In the genomic region with DNA sequence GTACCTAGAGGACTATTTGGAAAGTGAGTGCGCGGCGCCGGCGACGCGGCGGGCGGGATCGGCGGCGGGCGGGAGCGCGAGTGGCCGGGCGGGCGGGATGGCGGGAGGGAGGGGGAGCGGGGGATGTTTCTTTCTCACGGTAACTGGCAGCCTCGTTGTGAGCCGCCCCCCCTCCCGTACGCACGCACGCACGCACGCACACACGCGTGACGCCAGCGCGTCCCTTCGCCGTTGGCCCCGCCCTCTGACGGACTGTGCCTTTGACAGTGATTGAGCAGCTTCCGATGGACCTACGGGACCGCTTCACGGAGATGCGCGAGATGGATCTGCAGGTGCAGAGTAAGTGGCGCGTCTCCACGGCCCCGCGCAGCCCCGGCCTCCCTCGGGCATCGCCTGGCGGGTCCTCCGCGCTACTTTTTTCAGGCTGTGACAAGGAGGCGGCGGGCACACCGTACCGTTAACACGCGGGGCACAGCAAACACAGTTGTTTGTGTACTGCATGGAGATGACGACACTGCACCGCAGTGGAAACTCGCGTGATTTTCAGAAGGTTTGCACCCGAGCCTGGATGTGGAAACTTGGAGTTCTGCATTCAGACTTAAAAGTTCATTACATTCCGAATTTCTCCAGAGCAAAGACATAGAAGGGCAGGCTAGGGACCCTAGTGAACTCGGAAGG, we compare ENCODE assay signal across 8 mouse cellular contexts. TPM values are rescaled to one million over a fixed set of nuclear protein-coding genes. Genes with fewer than 3 reads are reported as not detected.
DNase-seq lines count a peak whose midpoint lies in the region; ATAC-seq and TF ChIP-seq lines count a peak whose summit lies in the region.

No protein-coding gene starts in this region.

- H3K36me3 ChIP-seq in heart, embryonic 15.5 days, result peaks cover 18% of the 10 kb centered on the region
- peaks cover 3% of the 10 kb centered on the region; the same call in 1 of the 2 replicates for H3K36me3 ChIP-seq in liver, embryonic 14.5 days (replicated peaks; ENCODE audit: control insufficient read depth, insufficient read depth, low read depth)
- no peaks in the 10 kb centered on the region for H3K36me3 ChIP-seq in neural tube, embryonic 11.5 days (ENCODE audit: control insufficient read depth, insufficient read depth, low read length)
- no peaks in the 10 kb centered on the region for H3K36me3 ChIP-seq in stomach, postnatal 0 days (ENCODE audit: control insufficient read depth, insufficient read depth, low read length)

- WGBS in heart, embryonic 15.5 days, result under 1% methylated on average over 54 of the region's 68 CpGs
- WGBS in liver, embryonic 14.5 days (ENCODE audit: insufficient replicate concordance), result under 1% methylated on average over 55 of the region's 68 CpGs
- under 1% methylated on average over 58 of the region's 68 CpGs for whole genome bisulfite sequencing in neural tube, embryonic 11.5 days
- WGBS in stomach, postnatal 0 days, result under 1% methylated on average over 57 of the region's 68 CpGs

- H3K4me2 ChIP-seq in heart, embryonic 15.5 days, result peak overlapping the region; percentile 70
- peak overlapping the region; percentile 95 for H3K4me2 ChIP-seq in liver, embryonic 14.5 days (ENCODE audit: low read depth)
- H3K4me2 ChIP-seq in neural tube, embryonic 11.5 days (ENCODE audit: low read depth), result peak overlapping the region; percentile 59
- peak overlapping the region; percentile 72 for H3K4me2 ChIP-seq in stomach, postnatal 0 days (replicated peaks; ENCODE audit: low read depth)

- DNase-seq in CD4-positive, CD25-positive, alpha-beta regulatory T cell, adult 2 months (ENCODE audit: low read depth, low spot score), result peak; percentile 100
- DNase-seq in fibroblast of lung, adult 2 months (ENCODE audit: low read depth), result peak; percentile 75
- DNase-seq in kidney, postnatal 25 days, result peak; percentile 99
- DNase-seq in liver, embryonic 14.5 days (ENCODE audit: low read depth in 3 of 3, low spot score in 3 of 3), result peak; percentile 90 to 92 (median 91)
- peak; percentile 95 for DNase-seq in neural tube, embryonic 11.5 days (ENCODE audit: low spot score)
- DNase-seq in stomach, postnatal 0 days (ENCODE audit: low spot score), result peak; percentile 97

- peak; percentile 92 for ATAC-seq in heart, embryonic 15.5 days (replicated peaks; ENCODE audit: insufficient number of reproducible peaks, insufficient read depth, low FRiP score, low read depth)
- ATAC-seq in liver, embryonic 14.5 days (ENCODE audit: insufficient read depth), result peak; percentile 91
- peak; percentile 96 for ATAC-seq in neural tube, embryonic 11.5 days (ENCODE audit: insufficient read depth, low FRiP score, low TSS enrichment)
- peak; percentile 96 for ATAC-seq in stomach, postnatal 0 days (ENCODE audit: low FRiP score, low TSS enrichment)

- no peaks in the 10 kb centered on the region for H3K4me1 ChIP-seq in brown adipose tissue, adult 24 weeks (ENCODE audit: control insufficient read depth, insufficient read depth, insufficient read length, low read length)
- H3K4me1 ChIP-seq in heart, embryonic 15.5 days (replicated peaks), result peaks cover 10% of the 10 kb centered on the region
- H3K4me1 ChIP-seq in liver, embryonic 14.5 days (replicated peaks; ENCODE audit: control insufficient read depth in 2 of 2, insufficient read depth in 2 of 2, low read length in 1 of 2), result peaks cover 6 to 10% of the 10 kb centered on the region in 2 experiments; a peak in 3 of 4 replicates
- peaks cover 5% of the 10 kb centered on the region; the same call in 1 of the 2 replicates for H3K4me1 ChIP-seq in neural tube, embryonic 11.5 days (ENCODE audit: control insufficient read depth, insufficient read depth, low read length)
- H3K4me1 ChIP-seq in stomach, postnatal 0 days (replicated peaks; ENCODE audit: control insufficient read depth, insufficient read depth), result peaks cover 3% of the 10 kb centered on the region; the same call in 1 of the 2 replicates

- H3K4me3 ChIP-seq in brown adipose tissue, adult 24 weeks (ENCODE audit: insufficient read depth, low read depth, low read length), result peak overlapping the region; percentile 82
- peak overlapping the region; percentile 74 for H3K4me3 ChIP-seq in heart, embryonic 15.5 days
- H3K4me3 ChIP-seq in liver, embryonic 14.5 days (ENCODE audit: insufficient read depth in 1 of 2, low read depth in 2 of 2, low read length in 2 of 2), result peak overlapping the region; percentile 79 to 86
- peak overlapping the region; percentile 75 for H3K4me3 ChIP-seq in neural tube, embryonic 11.5 days (ENCODE audit: low read depth, low read length)
- peak overlapping the region; percentile 68 for H3K4me3 ChIP-seq in stomach, postnatal 0 days (ENCODE audit: low read depth, low read length)

- H3K27me3 ChIP-seq in heart, embryonic 15.5 days, result no peaks in the 10 kb centered on the region
- no peaks in the 10 kb centered on the region for H3K27me3 ChIP-seq in liver, embryonic 14.5 days (ENCODE audit: control insufficient read depth, insufficient read depth, low read length)
- H3K27me3 ChIP-seq in neural tube, embryonic 11.5 days (ENCODE audit: control insufficient read depth, insufficient read depth, low read length), result no peaks in the 10 kb centered on the region
- no peaks in the 10 kb centered on the region for H3K27me3 ChIP-seq in stomach, postnatal 0 days (ENCODE audit: control insufficient read depth, insufficient read depth, low read length)

- TF ChIP-seq EP300 in liver, embryonic 14.5 days (IDR thresholded peaks at IDR 0.05; ENCODE audit: low read depth), result no peak
- TF ChIP-seq EP300 in stomach, postnatal 0 days (optimal IDR thresholded peaks at IDR 0.05), result no peak

- TF ChIP-seq CTCF in liver, embryonic 14.5 days (IDR thresholded peaks at IDR 0.05; ENCODE audit: low read depth), result peak; percentile 19; the same call in 1 of the 2 replicates
- TF ChIP-seq CTCF in stomach, postnatal 0 days (IDR thresholded peaks at IDR 0.05; ENCODE audit: low read depth), result peak; percentile 27; the same call in 1 of the 2 replicates

- peak overlapping the region; percentile 99 for H3K27ac ChIP-seq in brown adipose tissue, adult 24 weeks (replicated peaks; ENCODE audit: low read depth, low read length)
- peak overlapping the region; percentile 98 for H3K27ac ChIP-seq in heart, embryonic 15.5 days
- H3K27ac ChIP-seq in liver, embryonic 14.5 days, result peak overlapping the region; percentile 92
- H3K27ac ChIP-seq in neural tube, embryonic 11.5 days (ENCODE audit: low read depth, low read length), result peak overlapping the region; percentile 95
- peak overlapping the region; percentile 98 for H3K27ac ChIP-seq in stomach, postnatal 0 days (replicated peaks)

- no peaks in the 10 kb centered on the region for H3K9me3 ChIP-seq in heart, embryonic 15.5 days (replicated peaks)
- H3K9me3 ChIP-seq in liver, embryonic 14.5 days (ENCODE audit: control insufficient read depth, low read length), result no peaks in the 10 kb centered on the region
- no peaks in the 10 kb centered on the region for H3K9me3 ChIP-seq in neural tube, embryonic 11.5 days (ENCODE audit: control insufficient read depth, low read length)
- H3K9me3 ChIP-seq in stomach, postnatal 0 days (ENCODE audit: control insufficient read depth, low read length), result no peaks in the 10 kb centered on the region

- peak overlapping the region; percentile 76 for H3K9ac ChIP-seq in heart, embryonic 15.5 days
- peak overlapping the region; percentile 96 for H3K9ac ChIP-seq in liver, embryonic 14.5 days (replicated peaks)
- peak overlapping the region; percentile 88 for H3K9ac ChIP-seq in neural tube, embryonic 11.5 days (ENCODE audit: low read length)
- H3K9ac ChIP-seq in stomach, postnatal 0 days (ENCODE audit: low read length), result peak overlapping the region; percentile 79

RNA-seq across cellular contexts. Expression of gene Ing3, which starts 0.5 kb away (rescaled TPM):
- 13.6 and 15.1 TPM in 2 replicates for polyA plus RNA-seq in brown adipose tissue, adult 24 weeks (2012; ENCODE audit: insufficient read depth, insufficient read length, missing spikeins)
- polyA plus RNA-seq in heart, embryonic 15.5 days (2015; fragmentation: Nextera tagmentation; extraction: Ambion mirVana), result 28.8 and 36.6 TPM in 2 replicates
- 3.6 and 5.5 TPM in 2 replicates for polyA plus RNA-seq in liver, embryonic 14.5 days (2012; rRNA removed)
- polyA plus RNA-seq in liver, embryonic 14.5 days (2014; fragmentation: Nextera tagmentation; extraction: Ambion mirVana), result 16.1 and 16.6 TPM in 2 replicates
- polyA plus RNA-seq in neural tube, embryonic 11.5 days (2014; fragmentation: Nextera tagmentation; extraction: Ambion mirVana), result 39.2 and 40.6 TPM in 2 replicates
- 19.8 and 21.2 TPM in 2 replicates for polyA plus RNA-seq in stomach, postnatal 0 days (2015; fragmentation: Nextera tagmentation; extraction: Ambion mirVana)

RNA-seq across cellular contexts. Expression of gene Cped1, which starts 35.8 kb away (rescaled TPM):
- polyA plus RNA-seq in brown adipose tissue, adult 24 weeks (2012; ENCODE audit: insufficient read depth, insufficient read length, missing spikeins), result 37.5 and 39.6 TPM in 2 replicates
- polyA plus RNA-seq in heart, embryonic 15.5 days (2015; fragmentation: Nextera tagmentation; extraction: Ambion mirVana), result 4.7 and 5.7 TPM in 2 replicates
- 1.2 and 1.8 TPM in 2 replicates for polyA plus RNA-seq in liver, embryonic 14.5 days (2012; rRNA removed)
- polyA plus RNA-seq in liver, embryonic 14.5 days (2014; fragmentation: Nextera tagmentation; extraction: Ambion mirVana), result 2.5 and 3.3 TPM in 2 replicates
- polyA plus RNA-seq in neural tube, embryonic 11.5 days (2014; fragmentation: Nextera tagmentation; extraction: Ambion mirVana), result 10.1 and 10.4 TPM in 2 replicates
- 10.4 and 10.7 TPM in 2 replicates for polyA plus RNA-seq in stomach, postnatal 0 days (2015; fragmentation: Nextera tagmentation; extraction: Ambion mirVana)

Comparison
In these comparisons a context has a peak if more than half of its experiments do, and no peak if none do; other contexts are left out.
1. Peak in every context shown above with its lines: DNase-seq, ATAC-seq, H3K4me3 ChIP-seq and H3K27ac ChIP-seq.